Mouse (Mus musculus) neural tube, embryonic 14.5 days (tissue): ENCODE data around the gene Gng4. TPM values are rescaled to one million over a fixed set of nuclear protein-coding genes. Genes with fewer than 3 reads are reported as not detected.

Experiments
- polyA plus RNA-seq: library from polyadenylated mRNA; unstranded; fragments of >200 nt; fragmentation: Nextera tagmentation; extraction: Ambion mirVana; gene quantifications from 2 replicates; pipeline ENCODE4 v1.2.1, GENCODE M21; 2014

Gene Gng4
- polyA plus RNA-seq, 1 experiment from 2014 or later: 78.1 TPM

Other genes starting within 250 kb of the Gng4 start
- 5.7 and 9.7 TPM in 2 replicates for gene Lyst, start 193.7 kb upstream of the Gng4 start, polyA plus RNA-seq
- gene B3galnt2, start 170.4 kb downstream of the Gng4 start, polyA plus RNA-seq: 16.5 and 24.1 TPM in 2 replicates